Mouse (Mus musculus): Measurements from ENCODE around the gene Mrps33. TPM values are rescaled to one million over a fixed set of nuclear protein-coding genes. Genes with fewer than 3 reads are reported as not detected.

Mrps33 gene
- polyA plus RNA-seq (2015; fragmentation: Nextera tagmentation; extraction: Ambion mirVana), result 196 and 215 TPM in 2 replicates

- under 1% methylated on average over 40 of the region's 40 CpGs for WGBS
- peak; percentile 97 for ATAC-seq (ENCODE audit: low read depth)
- peak within 1 kb of the TSS; percentile 78 for H3K9ac ChIP-seq
Observed at GRCm38 (mm10) chr6:39810612-39811116, at the start of gene Mrps33. Gene Mrps33 (minus strand): TSS chr6:39810988.

GRCm38 (mm10) chr6:39849667-39850066 lies 38.9 kb upstream of the Mrps33 start:
- no peak overlapping the region for H3K4me3 ChIP-seq
- no peak for ATAC-seq (ENCODE audit: low read depth)
- H3K36me3 ChIP-seq, result no peaks in the 10 kb centered on the region
- H3K4me2 ChIP-seq, result no peak overlapping the region
- no peaks in the 10 kb centered on the region for H3K9me3 ChIP-seq
- H3K9ac ChIP-seq, result no peak overlapping the region
- H3K27ac ChIP-seq (replicated peaks), result no peak overlapping the region
- no peaks in the 10 kb centered on the region for H3K27me3 ChIP-seq
- H3K4me1 ChIP-seq (replicated peaks), result no peaks in the 10 kb centered on the region
- 90% methylated on average over 4 of the region's 4 CpGs for WGBS

More at GRCm38 (mm10) chr6:39810612-39811116, at the start of gene Mrps33:
- Histone ChIP-seq H3K9me3 (no peaks in the 10 kb centered on the region), H3K4me1 (replicated peaks) (peaks cover 16% of the 10 kb centered on the region), H3K36me3 (no peaks in the 10 kb centered on the region), H3K27ac (replicated peaks) (peak within 1 kb of the TSS; percentile 52), H3K4me2 (peak within 1 kb of the TSS; percentile 59), H3K4me3 (peak within 1 kb of the TSS; percentile 61), H3K27me3 (no peaks in the 10 kb centered on the region)

DNA sequence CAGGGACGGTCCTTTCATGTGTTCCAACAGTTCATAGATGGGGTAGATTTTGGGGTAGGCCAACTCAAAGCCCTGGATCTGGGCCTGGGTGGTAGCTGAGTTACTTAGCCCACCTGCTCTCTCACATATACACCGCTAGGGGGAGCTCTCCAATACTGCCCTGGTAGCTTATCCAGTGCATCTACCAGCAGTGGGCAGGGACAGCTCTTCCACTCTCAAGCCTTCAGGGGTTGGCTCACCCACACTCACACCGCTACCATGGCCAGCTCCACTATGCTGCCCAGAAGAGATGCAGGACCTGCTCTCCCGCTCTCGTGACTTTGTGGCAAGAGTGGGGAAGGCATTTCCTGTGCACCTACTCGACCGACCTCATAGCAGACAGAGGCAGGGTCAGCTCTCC lies 38.0 kb upstream of the Mrps33 start:
- no peak for ATAC-seq (ENCODE audit: low read depth)
- Histone ChIP-seq H3K9ac (no peak overlapping the region), H3K9me3 (no peaks in the 10 kb centered on the region), H3K27me3 (no peaks in the 10 kb centered on the region), H3K27ac (replicated peaks) (no peak overlapping the region), H3K4me3 (no peak overlapping the region), H3K4me2 (no peak overlapping the region), H3K36me3 (no peaks in the 10 kb centered on the region), H3K4me1 (replicated peaks) (no peaks in the 10 kb centered on the region)
- WGBS, result 59% methylated on average over 7 of the region's 7 CpGs

DNA sequence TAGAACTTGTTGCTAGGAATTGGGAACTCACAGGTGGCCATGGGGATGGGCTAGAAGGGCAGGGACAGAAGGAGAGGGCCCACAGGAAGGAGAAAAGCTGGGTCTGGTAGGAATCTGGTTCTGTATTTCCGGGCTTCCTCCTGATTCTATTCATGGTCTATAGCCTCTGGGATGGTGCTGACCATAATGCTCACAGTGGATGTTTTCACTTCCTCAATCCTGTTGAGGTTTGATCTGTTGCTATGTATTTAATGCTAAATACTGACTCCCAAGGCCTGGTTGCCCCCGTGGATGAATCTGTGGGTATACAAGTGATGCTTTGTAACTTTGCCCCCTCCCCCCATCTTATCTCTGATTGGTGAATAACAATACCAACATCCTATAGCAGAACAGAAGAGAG lies 36.8 kb upstream of the Mrps33 start:
- ATAC-seq (ENCODE audit: low read depth), result no peak
- no peaks in the 10 kb centered on the region for H3K36me3 ChIP-seq
- WGBS, result 81% methylated on average over 2 of the region's 2 CpGs

DNA sequence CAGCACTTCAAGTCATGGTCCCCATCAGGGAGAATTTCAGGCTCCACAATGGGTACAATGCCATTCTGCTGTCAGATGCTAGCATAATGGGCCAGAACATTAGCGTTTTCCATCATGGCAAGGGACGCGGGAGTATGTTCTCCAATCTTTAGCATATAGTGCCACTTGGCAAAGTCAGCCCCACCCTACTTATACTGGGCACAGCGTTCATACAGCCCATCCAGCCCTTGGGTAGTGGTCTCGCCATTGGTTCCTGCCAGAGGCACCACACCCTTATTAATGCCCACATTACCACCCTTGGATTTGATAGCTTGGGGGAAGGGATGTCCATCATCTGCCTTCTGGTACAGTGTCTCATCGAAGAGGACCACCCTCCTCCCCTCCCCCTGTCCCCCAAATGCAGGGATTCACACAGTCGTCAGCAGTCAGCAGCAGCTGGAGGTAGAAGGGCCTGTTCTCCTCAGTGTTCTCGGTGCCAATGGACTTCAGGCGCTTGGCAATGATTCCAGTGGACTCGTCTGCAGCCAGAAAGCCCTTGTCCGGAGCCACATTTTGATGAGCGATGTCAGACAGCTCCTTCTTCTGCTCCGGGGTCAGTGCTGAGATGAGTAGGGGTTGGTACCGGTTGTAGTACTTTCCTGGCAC lies 33.0 kb upstream of the Mrps33 start:
- Histone ChIP-seq H3K27me3 (no peaks in the 10 kb centered on the region), H3K9me3 (no peaks in the 10 kb centered on the region), H3K27ac (replicated peaks) (no peak overlapping the region), H3K4me1 (replicated peaks) (no peaks in the 10 kb centered on the region), H3K36me3 (no peaks in the 10 kb centered on the region), H3K4me3 (no peak overlapping the region), H3K9ac (no peak overlapping the region), H3K4me2 (no peak overlapping the region)
- 87% methylated on average over 14 of the region's 14 CpGs for WGBS
- no peak for ATAC-seq (ENCODE audit: low read depth)

More for the DNA sequence above, 36.8 kb upstream of the Mrps33 start:
- Histone ChIP-seq H3K27me3 (no peaks in the 10 kb centered on the region), H3K27ac (replicated peaks) (no peak overlapping the region), H3K9me3 (no peaks in the 10 kb centered on the region), H3K9ac (no peak overlapping the region), H3K4me3 (no peak overlapping the region), H3K4me2 (no peak overlapping the region), H3K4me1 (replicated peaks) (no peaks in the 10 kb centered on the region)

- no peak for ATAC-seq (ENCODE audit: low read depth)
- no peak overlapping the region for H3K27ac ChIP-seq (replicated peaks)
- H3K4me2 ChIP-seq, result no peak overlapping the region
- H3K9ac ChIP-seq, result no peak overlapping the region
- no peak overlapping the region for H3K4me3 ChIP-seq
- WGBS, result 88% methylated on average over 5 of the region's 5 CpGs
- no peaks in the 10 kb centered on the region for H3K36me3 ChIP-seq
- H3K27me3 ChIP-seq, result no peaks in the 10 kb centered on the region
- no peaks in the 10 kb centered on the region for H3K4me1 ChIP-seq (replicated peaks)
- H3K9me3 ChIP-seq, result no peaks in the 10 kb centered on the region
Observed at GRCm38 (mm10) chr6:39828736-39829135, 17.9 kb upstream of the Mrps33 start.

GRCm38 (mm10) chr6:39821241-39821640 lies 10.5 kb upstream of the Mrps33 start:
- 88% methylated on average over 3 of the region's 3 CpGs for WGBS

GRCm38 (mm10) chr6:39818922-39819321 lies 8.1 kb upstream of the Mrps33 start:
- ATAC-seq (ENCODE audit: low read depth), result no peak
- H3K9me3 ChIP-seq, result no peaks in the 10 kb centered on the region
- no peak overlapping the region for H3K9ac ChIP-seq
- no peak overlapping the region for H3K4me2 ChIP-seq
- no peak overlapping the region for H3K27ac ChIP-seq (replicated peaks)
- no peaks in the 10 kb centered on the region for H3K4me1 ChIP-seq (replicated peaks)
- no peaks in the 10 kb centered on the region for H3K36me3 ChIP-seq
- H3K4me3 ChIP-seq, result no peak overlapping the region
- 59% methylated on average over 4 of the region's 4 CpGs for WGBS
- no peaks in the 10 kb centered on the region for H3K27me3 ChIP-seq

More at GRCm38 (mm10) chr6:39821241-39821640, 10.5 kb upstream of the Mrps33 start:
- Histone ChIP-seq H3K36me3 (no peaks in the 10 kb centered on the region), H3K4me3 (no peak overlapping the region), H3K27me3 (no peaks in the 10 kb centered on the region), H3K4me1 (replicated peaks) (no peaks in the 10 kb centered on the region), H3K9me3 (no peaks in the 10 kb centered on the region), H3K27ac (replicated peaks) (no peak overlapping the region), H3K4me2 (no peak overlapping the region), H3K9ac (no peak overlapping the region)
- no peak for ATAC-seq (ENCODE audit: low read depth)

- Histone ChIP-seq H3K9me3 (no peaks in the 10 kb centered on the region), H3K4me3 (no peak overlapping the region), H3K4me1 (replicated peaks) (peaks cover 18% of the 10 kb centered on the region), H3K27ac (replicated peaks) (no peak overlapping the region), H3K36me3 (no peaks in the 10 kb centered on the region), H3K9ac (no peak overlapping the region), H3K27me3 (no peaks in the 10 kb centered on the region), H3K4me2 (no peak overlapping the region)
- ATAC-seq (ENCODE audit: low read depth), result no peak
- 67% methylated on average over 5 of the region's 5 CpGs for WGBS
Observed at GRCm38 (mm10) chr6:39808511-39808910, 2.3 kb downstream of the Mrps33 start.

DNA sequence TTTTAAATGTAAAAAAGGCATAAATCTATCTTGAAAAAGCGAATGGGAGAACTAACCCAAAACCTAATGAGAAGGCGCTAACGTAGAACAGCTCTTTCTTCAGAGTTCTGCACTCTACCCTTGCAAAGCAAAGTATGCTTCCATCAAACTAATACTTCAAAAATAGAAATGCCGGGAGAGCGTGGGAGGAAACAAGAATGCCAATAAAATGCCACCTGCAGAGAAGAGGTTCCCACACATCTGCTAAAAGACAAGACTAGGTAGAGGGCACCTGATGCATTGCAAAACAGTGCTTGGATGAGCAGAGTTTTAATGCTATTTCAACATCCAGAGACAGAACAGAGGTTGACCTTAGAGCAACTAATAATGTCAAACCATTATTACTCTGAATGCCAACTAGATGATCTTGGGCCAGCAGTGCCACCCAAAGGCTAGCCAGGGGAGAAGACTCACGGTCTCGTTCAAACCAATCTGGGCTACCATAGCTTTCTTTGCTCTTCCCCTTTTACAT lies 3.7 kb downstream of the Mrps33 start:
- no peak overlapping the region for H3K27ac ChIP-seq (replicated peaks)
- H3K9ac ChIP-seq, result no peak overlapping the region
- WGBS, result 93% methylated on average over 7 of the region's 7 CpGs
- no peaks in the 10 kb centered on the region for H3K27me3 ChIP-seq
- no peak for ATAC-seq (ENCODE audit: low read depth)
- H3K4me1 ChIP-seq (replicated peaks), result peaks cover 18% of the 10 kb centered on the region
- H3K4me3 ChIP-seq, result no peak overlapping the region
- H3K4me2 ChIP-seq, result no peak overlapping the region
- H3K36me3 ChIP-seq, result peaks cover 7% of the 10 kb centered on the region
- H3K9me3 ChIP-seq, result no peaks in the 10 kb centered on the region

DNA sequence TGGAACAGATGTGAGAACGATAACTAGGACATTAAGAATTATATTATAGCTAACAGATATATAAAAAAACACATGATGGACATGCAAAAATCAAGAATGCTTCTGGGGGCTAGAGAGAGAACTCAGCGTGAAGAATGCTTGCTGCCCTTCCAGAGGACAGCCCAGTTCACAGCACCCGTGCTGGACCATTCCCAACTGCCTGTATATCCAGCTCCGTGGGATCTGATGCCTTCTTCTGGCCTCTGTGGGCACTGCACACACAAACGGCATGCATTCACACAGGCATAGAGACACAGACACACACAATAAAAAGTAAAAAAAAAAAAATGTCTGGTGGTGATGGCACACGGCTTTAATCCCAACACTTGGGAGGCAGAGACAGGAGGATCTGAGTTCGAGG lies 4.5 kb downstream of the Mrps33 start:
- Histone ChIP-seq H3K27ac (replicated peaks) (peak overlapping the region; percentile 82), H3K9ac (no peak overlapping the region), H3K36me3 (peaks cover 11% of the 10 kb centered on the region), H3K9me3 (no peaks in the 10 kb centered on the region), H3K4me1 (replicated peaks) (peaks cover 18% of the 10 kb centered on the region), H3K27me3 (no peaks in the 10 kb centered on the region), H3K4me3 (no peak overlapping the region), H3K4me2 (no peak overlapping the region)
- no peak for ATAC-seq (ENCODE audit: low read depth)
- WGBS, result 58% methylated on average over 7 of the region's 7 CpGs

GRCm38 (mm10) chr6:39805916-39806315 lies 4.9 kb downstream of the Mrps33 start:
- H3K27me3 ChIP-seq, result no peaks in the 10 kb centered on the region
- peaks cover 15% of the 10 kb centered on the region for H3K36me3 ChIP-seq
- peak overlapping the region; percentile 82 for H3K27ac ChIP-seq (replicated peaks)
- no peak overlapping the region for H3K4me3 ChIP-seq
- H3K4me2 ChIP-seq, result no peak overlapping the region
- no peak overlapping the region for H3K9ac ChIP-seq
- peak; percentile 63; the same call in 1 of the 2 replicates for ATAC-seq (ENCODE audit: low read depth)
- 15% methylated on average over 3 of the region's 3 CpGs for WGBS
- H3K9me3 ChIP-seq, result no peaks in the 10 kb centered on the region
- peaks cover 18% of the 10 kb centered on the region for H3K4me1 ChIP-seq (replicated peaks)
